Mouse (Mus musculus) kidney, postnatal 36 days (tissue): ENCODE data around the gene Gsdma.
"Not testable (repeated sequence)": the region's sequence is repeated elsewhere in the genome, so short reads cannot be mapped to it uniquely, and the experiment has no call there.

Experiments used
- DNase-seq, 2 experiments: peaks; one replicate each; pipeline ENCODE4 v3.0.0; 2021 to 2022; ENCODE audit warnings: mixed read lengths in 2 of 2

Gene Gsdma

GRCm38 (mm10) chr11:98664091-98664490 lies at the start of gene Gsdma:
Gsdma (plus strand) TSS chr11:98664351.
- DNase-seq: no peak

DNA sequence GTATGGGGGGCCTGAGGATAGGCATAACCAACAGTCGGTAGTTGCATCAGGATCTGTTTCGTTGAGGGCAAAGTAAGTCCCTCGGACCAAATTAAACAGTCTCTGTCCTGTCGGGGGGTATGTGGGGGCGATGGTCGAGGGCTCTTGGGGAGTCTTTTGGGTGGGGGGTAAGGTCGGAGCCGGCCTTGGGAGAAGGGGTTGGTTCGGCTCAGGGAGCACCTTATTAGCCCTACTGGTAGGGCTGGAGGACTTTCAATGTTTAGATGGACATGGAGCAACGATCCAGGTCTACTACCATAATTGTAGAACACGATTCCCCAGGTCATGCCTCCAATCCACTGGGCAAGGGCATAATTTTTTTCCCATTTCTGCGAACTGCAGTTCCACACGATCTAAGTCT lies 43.4 kb upstream of the Gsdma start:
- DNase-seq: no peak

GRCm38 (mm10) chr11:98623981-98624380 lies 40.2 kb upstream of the Gsdma start:
- peak in 1 of 2 experiments; percentile 11 for DNase-seq

DNA sequence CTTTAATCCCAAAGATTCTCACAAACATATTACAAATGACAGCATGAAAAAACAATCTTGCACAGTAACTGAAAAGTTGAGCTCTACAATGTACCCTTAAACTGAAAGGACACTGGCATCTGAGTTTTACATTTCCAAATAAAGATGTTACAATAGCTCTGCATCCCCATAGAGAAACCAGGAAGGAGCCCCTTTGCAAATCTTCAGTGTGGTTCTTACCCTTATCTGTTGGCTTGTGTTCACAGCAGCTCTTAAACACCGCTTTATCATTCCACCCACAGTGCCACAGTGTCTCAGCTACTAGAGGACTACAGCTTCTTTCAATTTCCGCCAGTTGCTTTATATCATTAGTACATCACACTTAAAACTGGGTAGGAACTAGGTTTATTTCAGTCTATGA lies 39.8 kb upstream of the Gsdma start:
- DNase-seq: not testable (repeated sequence)

DNA sequence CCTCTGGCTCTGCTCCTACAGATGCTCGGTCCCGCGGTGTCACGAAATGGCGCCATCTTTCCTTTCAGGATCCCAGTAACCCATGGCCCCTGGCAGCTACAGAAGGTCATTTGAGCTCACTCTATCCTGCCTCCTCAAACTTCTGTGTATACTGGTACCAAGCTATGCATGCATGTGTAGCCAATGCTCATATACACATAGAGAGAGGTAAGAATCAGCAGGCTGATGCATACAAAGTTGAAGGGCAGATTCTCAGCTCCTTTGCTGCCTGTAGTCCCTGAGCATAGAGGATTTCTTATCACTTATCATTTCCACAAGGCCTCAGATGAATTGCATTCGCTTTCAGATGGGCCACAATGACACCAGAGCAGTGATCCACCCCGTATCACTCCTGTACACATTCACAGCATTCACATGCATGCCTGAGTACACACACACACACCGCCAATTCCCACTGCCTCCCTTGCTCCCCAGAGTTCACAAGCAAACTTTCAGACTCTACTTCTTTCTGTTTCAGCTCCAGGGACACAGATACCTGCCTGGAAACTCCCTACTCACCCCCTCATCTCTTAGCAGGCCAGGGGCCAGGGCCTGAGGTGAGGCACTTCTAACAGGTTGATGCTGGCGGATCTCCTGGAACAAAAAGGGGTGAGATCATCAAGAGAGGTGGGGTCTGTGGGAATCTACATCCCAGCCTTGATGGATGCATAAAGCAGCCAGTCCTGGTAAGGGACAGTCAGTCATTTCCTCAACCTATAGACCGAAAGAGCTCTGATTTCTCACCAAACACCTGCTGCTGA lies 38.3 kb upstream of the Gsdma start, which contains the start of the genes Gm12355 and Gsdma3:
Gm12355 (minus strand) TSS at position 51 of the 800 bp plus-strand sequence.
Gsdma3 (plus strand) TSS at position 750 of the 800 bp plus-strand sequence.
- no peak for DNase-seq

- DNase-seq: no peak
Measured at GRCm38 (mm10) chr11:98628706-98629105, 35.4 kb upstream of the Gsdma start.

DNA sequence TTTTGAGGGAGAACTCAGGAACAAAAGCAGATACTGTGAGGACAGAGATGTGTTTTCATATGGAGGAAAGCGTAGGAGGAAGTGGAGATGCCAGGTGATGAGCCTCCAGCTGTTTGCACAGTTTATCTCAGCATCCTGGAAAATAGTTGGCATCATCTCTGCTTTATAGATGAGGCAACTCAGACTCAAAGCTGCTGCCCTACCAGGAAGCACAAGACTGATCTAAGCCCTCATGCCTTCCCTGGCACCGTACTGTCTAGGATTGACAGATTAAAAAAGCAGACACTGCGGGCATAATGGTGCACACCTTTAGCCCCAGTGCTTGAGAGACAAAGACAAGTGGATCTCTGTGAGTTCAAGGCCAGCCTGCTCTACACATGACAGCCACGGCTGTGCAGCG lies 33.5 kb upstream of the Gsdma start:
- no peak for DNase-seq

GRCm38 (mm10) chr11:98635312-98635970 lies 28.7 kb upstream of the Gsdma start:
- peak; percentile 9 to 54 for DNase-seq

DNA sequence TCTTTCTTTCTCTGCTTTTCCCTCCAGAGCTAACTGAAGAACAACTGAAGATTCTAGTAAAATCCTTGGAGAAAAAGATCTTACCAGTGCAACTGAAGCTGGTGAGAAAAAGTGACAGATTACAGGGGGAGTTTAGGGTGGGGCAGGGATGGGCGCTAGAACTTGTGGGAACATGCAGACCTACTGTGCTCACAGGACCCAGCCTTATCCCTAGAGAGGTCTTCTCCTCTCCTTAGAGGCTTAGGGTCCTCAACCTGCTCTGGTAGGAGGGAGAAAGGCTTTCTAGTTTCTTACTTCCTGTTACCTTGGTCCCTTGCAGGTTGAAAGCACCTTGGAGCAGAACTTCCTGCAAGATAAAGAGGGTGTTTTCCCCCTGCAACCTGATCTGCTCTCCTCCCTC lies 26.6 kb upstream of the Gsdma start:
- no peak for DNase-seq

DNA sequence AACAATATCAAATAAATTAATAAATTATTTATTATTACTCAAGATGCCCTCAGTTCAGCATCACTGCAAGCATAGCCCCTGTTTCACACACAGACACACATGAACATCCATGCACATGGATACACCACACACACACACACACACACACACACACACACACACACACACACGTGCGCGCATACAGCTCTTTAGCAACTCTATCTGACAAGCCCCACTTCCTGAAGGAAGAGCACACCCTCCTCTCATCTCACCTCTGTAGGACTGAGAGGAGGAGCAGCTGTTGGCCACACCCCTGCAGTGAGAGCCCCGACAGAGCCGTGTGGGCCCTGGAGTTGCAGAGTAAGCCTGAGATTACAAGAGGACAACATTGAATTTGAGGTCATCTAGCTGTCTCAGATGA lies 24.1 kb upstream of the Gsdma start:
- no peak for DNase-seq

GRCm38 (mm10) chr11:98644757-98645156 lies 19.4 kb upstream of the Gsdma start:
- DNase-seq: peak; percentile 40 to 45

GRCm38 (mm10) chr11:98645946-98646345 lies 18.2 kb upstream of the Gsdma start:
- DNase-seq: peak; percentile 34 to 45

DNA sequence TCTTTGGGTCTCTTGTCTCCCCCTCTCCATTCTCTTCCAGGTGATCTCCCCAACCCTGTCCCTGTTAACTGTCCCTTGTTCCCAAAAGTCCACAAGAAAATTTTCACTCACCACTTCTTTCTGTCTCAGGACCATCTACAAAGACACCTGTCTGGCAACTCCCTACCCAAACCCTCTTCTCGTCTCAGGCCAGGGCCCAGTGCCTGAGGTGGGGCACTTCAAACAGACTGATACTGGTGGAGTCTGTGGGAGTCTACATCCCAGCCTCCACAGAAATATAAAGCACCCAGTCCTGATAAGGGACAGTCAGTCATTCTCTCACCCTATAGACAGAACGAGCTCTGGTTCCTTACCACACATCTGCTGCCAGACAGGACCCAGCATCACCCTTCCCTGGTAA lies 17.7 kb upstream of the Gsdma start, which contains the start of gene Gsdma2:
Gsdma2 (plus strand) TSS at position 301 of the 400 bp plus-strand sequence.
- DNase-seq: no peak

DNA sequence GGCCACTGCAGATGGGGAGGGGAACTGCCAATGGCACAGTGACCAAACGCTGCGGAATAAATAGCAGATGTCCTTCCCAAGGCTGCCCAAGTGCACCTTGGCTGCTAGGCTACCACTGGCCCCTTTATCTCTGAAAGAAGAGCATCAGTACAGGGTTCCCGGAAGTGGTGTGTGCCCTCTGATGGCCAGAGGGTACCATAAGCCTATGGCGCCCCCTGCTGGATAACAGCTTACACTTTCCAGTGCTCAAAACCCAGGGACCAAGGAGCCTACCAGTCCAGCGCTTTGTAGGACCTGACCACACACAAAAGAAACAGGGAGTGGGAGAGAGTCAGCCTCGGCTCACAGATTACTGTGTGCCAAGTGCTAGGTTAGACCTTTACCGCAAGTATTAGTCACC lies 9.1 kb upstream of the Gsdma start:
- DNase-seq: peak; percentile 44 to 75

GRCm38 (mm10) chr11:98660517-98660916 lies 3.6 kb upstream of the Gsdma start:
- DNase-seq: peak; percentile 32 to 44

GRCm38 (mm10) chr11:98668984-98669383 lies 4.8 kb downstream of the Gsdma start:
- no peak for DNase-seq

DNA sequence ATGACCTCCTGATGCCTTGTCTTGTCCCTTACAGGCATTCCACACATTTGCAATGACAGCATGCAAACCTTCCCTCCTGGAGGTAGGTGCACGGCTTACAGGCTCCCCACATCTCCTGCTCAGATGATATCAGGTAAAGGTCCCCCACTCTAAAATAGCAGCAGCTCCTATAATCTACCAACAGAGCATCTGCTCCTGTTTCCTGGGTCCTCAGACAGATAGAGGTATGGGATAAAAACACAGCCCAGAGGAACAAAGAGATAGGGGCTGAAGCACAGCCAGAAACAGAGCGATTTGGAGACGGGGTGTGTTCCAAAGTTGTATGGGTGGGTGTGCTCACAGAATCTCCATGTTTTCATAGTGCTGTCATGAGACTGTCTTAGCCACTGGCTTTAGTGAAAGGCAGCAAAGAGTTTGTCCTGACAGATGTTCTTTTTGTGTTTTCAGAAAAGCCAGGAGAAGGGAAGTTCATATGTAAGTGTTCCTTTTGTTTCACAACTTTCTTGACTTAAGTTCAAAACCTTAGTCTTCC lies 7.2 kb downstream of the Gsdma start:
- no peak for DNase-seq

DNA sequence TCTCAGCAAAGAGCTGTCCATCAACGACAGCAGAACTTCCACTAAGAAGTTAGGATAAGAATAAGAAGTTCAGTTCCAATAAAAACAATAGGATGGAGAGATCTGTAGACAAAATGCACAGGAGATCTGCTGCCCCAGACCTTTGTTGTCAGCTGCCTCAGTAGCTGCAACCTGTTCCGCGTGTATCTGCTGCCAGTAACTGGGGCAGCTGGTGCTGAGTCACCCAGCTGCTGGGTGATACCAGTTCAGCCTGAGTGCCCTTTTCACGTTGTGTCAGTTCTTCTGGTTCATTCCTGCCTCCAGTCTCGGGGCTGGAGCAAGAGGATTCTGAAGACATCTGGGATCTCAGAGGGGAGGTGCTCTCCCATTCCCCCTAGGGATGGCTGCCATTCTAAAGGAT lies 7.7 kb downstream of the Gsdma start:
- no peak for DNase-seq

GRCm38 (mm10) chr11:98672482-98672881 lies 8.3 kb downstream of the Gsdma start:
- DNase-seq: no peak

DNA sequence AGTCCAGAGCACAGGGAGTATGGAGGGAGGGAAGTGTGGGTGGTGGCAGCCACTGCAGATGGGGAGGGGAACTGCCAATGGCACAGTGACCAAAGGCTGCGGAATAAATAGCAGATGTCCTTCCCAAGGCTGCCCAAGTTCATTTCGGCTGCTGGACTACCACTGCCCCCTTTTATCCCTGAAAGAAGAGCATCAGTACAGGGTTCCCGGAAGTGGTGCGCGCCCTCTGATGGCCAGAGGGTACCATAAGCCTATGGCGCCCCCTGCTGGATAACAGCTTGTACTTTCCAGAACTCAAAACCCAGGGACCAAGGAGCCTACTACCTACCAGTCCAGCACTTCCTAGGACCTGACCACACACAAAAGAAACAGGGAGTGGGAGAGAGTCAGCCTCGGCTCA lies 9.0 kb downstream of the Gsdma start:
- peak in 1 of 2 experiments; percentile 72 for DNase-seq

GRCm38 (mm10) chr11:98675829-98676363 lies 11.7 kb downstream of the Gsdma start:
- no peak for DNase-seq

DNA sequence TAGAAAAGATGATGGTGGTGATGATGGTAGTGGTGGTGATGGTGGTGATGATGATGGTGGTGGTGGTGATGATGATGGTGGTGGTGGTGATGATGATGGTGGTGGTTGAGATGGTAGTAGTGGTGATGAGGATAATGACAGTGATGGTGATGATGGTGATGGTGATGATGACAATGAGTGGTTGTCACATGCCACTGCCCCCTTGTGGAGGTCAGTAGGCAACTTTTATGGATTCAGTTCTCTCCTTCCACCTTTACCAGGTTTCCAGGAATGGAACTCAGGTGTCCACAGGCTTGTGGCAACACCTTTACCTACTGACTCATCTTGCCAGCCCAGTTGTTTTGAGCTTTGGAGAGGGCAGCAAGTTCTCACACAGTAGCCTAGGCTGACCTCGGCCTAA lies 15.9 kb downstream of the Gsdma start:
- DNase-seq: no peak

DNA sequence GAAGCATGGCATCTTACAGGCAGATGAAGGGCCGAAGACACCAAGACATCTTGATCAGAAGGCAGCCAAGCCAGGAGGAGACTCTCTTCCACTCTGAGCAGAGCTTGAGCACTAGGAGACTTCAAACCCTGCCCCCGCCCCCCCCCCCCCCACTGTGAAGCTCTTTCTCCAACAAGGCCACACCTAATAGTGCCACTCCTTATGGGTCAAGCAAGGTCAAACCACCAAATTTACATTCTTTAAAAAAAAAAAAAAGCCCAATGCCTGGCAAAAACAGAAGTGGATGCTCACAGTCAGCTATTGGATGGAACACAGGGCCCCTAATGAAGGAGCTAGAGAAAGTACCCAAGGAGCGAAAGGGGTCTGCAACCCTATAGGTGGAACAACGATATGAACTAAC lies 16.4 kb downstream of the Gsdma start:
- DNase-seq: not testable (repeated sequence)
